Mouse (Mus musculus) erythroblast, embryonic 14.5 days (primary cell): ENCODE data around the gene Hoxa13.

Experiments
- GATA1 ChIP-seq: IDR thresholded peaks from 2 replicates; pipeline ENCODE4 v1.6.1; 2012; ENCODE audit warnings: low read length, inconsistent platforms, mixed read lengths
- TAL1 ChIP-seq: IDR thresholded peaks from 3 replicates; pipeline ENCODE4 v1.6.1; 2012; ENCODE audit warnings: low read length, inconsistent platforms, mixed read lengths

GRCm38 (mm10) chr6:52272766-52273655 is 12.3 kb upstream of the Hoxa13 start:
- TF ChIP-seq TAL1: no peak
- TF ChIP-seq GATA1: no peak
